Mouse (Mus musculus) cortical plate, adult 2 months (tissue): ENCODE results near the gene Eomes.

Source experiments
- CTCF ChIP-seq: fragments of 200-500 bp; IDR thresholded peaks from 2 replicates; pipeline ENCODE4 v1.5.1; 2011; ENCODE audit warnings: mild to moderate bottlenecking, control low read depth, low read length; ENCODE audit not compliant: insufficient read depth; ENCODE audit errors: extremely low read depth
- POLR2A ChIP-seq: fragments of 200-500 bp; IDR thresholded peaks from 2 replicates; pipeline ENCODE4 v1.6.1; 2011; ENCODE audit warnings: mild to moderate bottlenecking, low read length, control low read depth; ENCODE audit not compliant: insufficient read depth; ENCODE audit errors: extremely low read depth

GRCm38 (mm10) chr9:118532516-118533205 lies 54.6 kb downstream of the Eomes start:
- no peak for TF ChIP-seq CTCF
- TF ChIP-seq POLR2A = no peak
